28 mouse cellular contexts compared by ENCODE assay signal in the genomic region with DNA sequence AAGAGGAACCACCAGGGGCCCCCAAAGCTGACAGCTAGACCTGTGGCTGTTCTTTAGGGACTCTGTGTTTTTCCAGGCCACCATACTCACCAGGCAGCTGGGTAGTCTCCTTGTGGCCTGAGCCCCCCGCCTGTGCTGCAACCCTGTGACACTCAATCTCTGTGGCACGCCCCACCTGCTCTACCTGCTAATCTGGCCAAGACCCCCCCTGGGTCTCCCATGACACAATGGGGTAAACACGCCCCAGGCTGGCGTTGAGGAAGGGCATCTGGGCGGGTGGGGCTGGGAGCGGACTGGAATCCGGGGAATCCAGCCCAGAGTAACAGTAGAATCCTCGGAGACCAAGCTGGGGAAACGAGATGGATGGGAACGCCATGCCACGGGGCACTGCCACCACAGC. TPM values are rescaled to one million over a fixed set of nuclear protein-coding genes. Genes with fewer than 3 reads are reported as not detected.
"Had no signal": no experiment of that assay in that cellular context is flagged by ENCODE, and none has a peak within 500 bp of the region (broad histone marks: within the 10 kb centered on the region; RNA-seq: fewer than 3 reads in every experiment).

No protein-coding gene starts in this region.

- H3K4me3 ChIP-seq: kidney, embryonic 15.5 days; limb, embryonic 12.5 days; limb, embryonic 15.5 days had no signal

- H3K9me3 ChIP-seq: kidney, embryonic 15.5 days; limb, embryonic 15.5 days had no signal

- ATAC-seq: liver, postnatal 0 days had no signal

- DNase-seq: kidney, adult 8-10 months; kidney, postnatal 10 days; kidney, postnatal 36 days; left cerebral cortex, postnatal 4 days; liver, postnatal 0 days; lung, embryonic 14.5 days; lung, postnatal 36 days; midbrain, embryonic 14.5 days; thymus, adult 18-20 months; thymus, postnatal 36 days had no signal

- H3K27me3 ChIP-seq: kidney, embryonic 15.5 days; limb, embryonic 15.5 days had no signal

- H3K4me2 ChIP-seq: kidney, embryonic 15.5 days; limb, embryonic 12.5 days; limb, embryonic 15.5 days; liver, embryonic 11.5 days; lung, embryonic 14.5 days; midbrain, embryonic 11.5 days had no signal

- H3K27ac ChIP-seq: kidney, embryonic 15.5 days; limb, embryonic 12.5 days; limb, embryonic 15.5 days; liver, embryonic 14.5 days had no signal

- H3K4me1 ChIP-seq: limb, embryonic 12.5 days had no signal

- H3K36me3 ChIP-seq: kidney, embryonic 15.5 days; limb, embryonic 12.5 days; limb, embryonic 15.5 days had no signal

- H3K9ac ChIP-seq: kidney, embryonic 15.5 days; limb, embryonic 12.5 days; limb, embryonic 15.5 days; liver, embryonic 14.5 days; liver, postnatal 0 days; lung, embryonic 14.5 days had no signal

RNA-seq across cellular contexts. Expression of gene Wnt7b, which starts 21.4 kb away (rescaled TPM):
- total RNA-seq: megakaryocyte-erythroid progenitor cell, adult 5-6 weeks had no signal
- polyA plus RNA-seq: small intestine, adult 2 months had no signal

RNA-seq across cellular contexts. Expression of gene 7530416G11Rik, which starts 57.8 kb away (rescaled TPM):
- total RNA-seq: layer of hippocampus, adult 8-10 months; layer of hippocampus, postnatal 14 days; left cerebral cortex, adult 8-10 months; left cerebral cortex, postnatal 14 days; left cerebral cortex, postnatal 4 days; megakaryocyte-erythroid progenitor cell, adult 5-6 weeks; midbrain, postnatal 0 days had no signal
- polyA plus RNA-seq: kidney, embryonic 15.5 days; limb, embryonic 12.5 days; limb, embryonic 15.5 days; liver, embryonic 11.5 days; liver, embryonic 14.5 days; liver, postnatal 0 days; lung, embryonic 14.5 days; midbrain, embryonic 11.5 days; midbrain, embryonic 14.5 days; midbrain, postnatal 0 days; neural tube, embryonic 11.5 days; neural tube, embryonic 14.5 days; small intestine, adult 2 months; spleen, adult 2 months; stomach, embryonic 16.5 days; urinary bladder, adult 2 months had no signal
